Mouse (Mus musculus) intestine, embryonic 16.5 days (tissue): ENCODE measurements around the gene Atp6v1g3. TPM values are rescaled to one million over a fixed set of nuclear protein-coding genes. Genes with fewer than 3 reads are reported as not detected.

Source experiments
- ATAC-seq: fragments of 200-750 bp; cut with Nextera tagmentation; 2 replicates; pipeline ENCODE4 v1.8.0; 2017; ENCODE audit warnings: moderate TSS enrichment, moderate library complexity
- H3K27ac ChIP-seq: fragments of 300-500 bp; sonication (generic); 2 replicates; pipeline ENCODE4 v1.5.1; 2014; ENCODE audit warnings: mild to moderate bottlenecking, low read length
- H3K27me3 ChIP-seq: fragments of 300-500 bp; sonication (generic); replicated peaks from 2 replicates; pipeline ENCODE4 v1.6.1; 2014; ENCODE audit warnings: low read length, control low read depth, mixed read lengths; ENCODE audit not compliant: control insufficient read depth, insufficient read depth
- H3K36me3 ChIP-seq: fragments of 300-500 bp; sonication (generic); 2 replicates; pipeline ENCODE4 v1.6.1; 2014; ENCODE audit warnings: low read length, control low read depth; ENCODE audit not compliant: control insufficient read depth, insufficient read depth
- H3K4me1 ChIP-seq: fragments of 300-500 bp; sonication (generic); 2 replicates; pipeline ENCODE4 v1.6.1; 2014; ENCODE audit warnings: low read length, control low read depth, mixed read lengths; ENCODE audit not compliant: control insufficient read depth, insufficient read depth
- H3K4me2 ChIP-seq: fragments of 300-500 bp; sonication (generic); 2 replicates; pipeline ENCODE4 v1.6.1; 2014; ENCODE audit warnings: low read depth, low read length, control low read depth
- H3K4me3 ChIP-seq: fragments of 300-500 bp; sonication (generic); 2 replicates; pipeline ENCODE4 v1.5.1; 2014; ENCODE audit warnings: mild to moderate bottlenecking, low read length
- H3K9ac ChIP-seq: fragments of 300-500 bp; sonication (generic); 2 replicates; pipeline ENCODE4 v1.6.1; 2014; ENCODE audit warnings: low read depth, low read length
- H3K9me3 ChIP-seq: fragments of 300-500 bp; sonication (generic); 2 replicates; pipeline ENCODE4 v1.6.1; 2016; ENCODE audit warnings: low read length, control low read depth; ENCODE audit not compliant: control insufficient read depth
- WGBS: fragments of 180-500 bp; shearing (Covaris S2); extraction: QIAGEN DNeasy Blood & Tissue Kit; methylation state at CpG from one replicate; pipeline ENCODE4 v1.1.7; 2014; 5-methylcytosine and 5-hydroxymethylcytosine counted together
- polyA plus RNA-seq: library from polyadenylated mRNA; unstranded; fragments of >200 nt; fragmentation: Nextera tagmentation; extraction: Ambion mirVana; gene quantifications from 2 replicates; pipeline ENCODE4 v1.2.1, GENCODE M21; 2015

The Atp6v1g3 gene
- not detected in 2 replicates for polyA plus RNA-seq

DNA sequence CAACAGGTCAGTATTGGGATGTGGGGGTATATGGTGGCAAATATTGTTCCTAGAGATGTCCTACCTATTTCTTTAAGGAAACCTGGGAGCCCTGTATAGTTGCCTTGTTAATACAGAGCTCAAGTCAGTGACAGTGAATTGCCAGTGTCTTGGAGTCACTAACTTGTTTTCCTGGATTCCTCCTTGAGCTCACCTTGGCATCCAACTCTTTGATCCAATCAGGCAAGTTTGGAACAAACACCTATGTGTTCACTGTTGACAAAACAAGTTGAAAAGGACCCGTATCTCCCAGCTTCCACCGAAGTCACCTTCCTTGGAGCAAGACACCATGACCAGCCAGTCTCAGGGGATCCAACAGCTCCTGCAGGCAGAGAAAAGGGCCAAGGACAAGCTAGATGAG is at the start of gene Atp6v1g3:
TSS of gene Atp6v1g3 (plus strand) at position 301 of the 400 bp plus-strand sequence.
- 93% methylated on average over 2 of the region's 2 CpGs for WGBS
- no peaks in the 10 kb centered on the region for H3K4me1 ChIP-seq
- H3K4me2 ChIP-seq, result no peak within 1 kb of the TSS
- H3K9ac ChIP-seq, result no peak within 1 kb of the TSS
- H3K36me3 ChIP-seq, result no peaks in the 10 kb centered on the region
- H3K27me3 ChIP-seq, result no peaks in the 10 kb centered on the region
- no peak within 1 kb of the TSS for H3K4me3 ChIP-seq
- ATAC-seq, result no peak
- H3K9me3 ChIP-seq, result no peaks in the 10 kb centered on the region
- no peak within 1 kb of the TSS for H3K27ac ChIP-seq

DNA sequence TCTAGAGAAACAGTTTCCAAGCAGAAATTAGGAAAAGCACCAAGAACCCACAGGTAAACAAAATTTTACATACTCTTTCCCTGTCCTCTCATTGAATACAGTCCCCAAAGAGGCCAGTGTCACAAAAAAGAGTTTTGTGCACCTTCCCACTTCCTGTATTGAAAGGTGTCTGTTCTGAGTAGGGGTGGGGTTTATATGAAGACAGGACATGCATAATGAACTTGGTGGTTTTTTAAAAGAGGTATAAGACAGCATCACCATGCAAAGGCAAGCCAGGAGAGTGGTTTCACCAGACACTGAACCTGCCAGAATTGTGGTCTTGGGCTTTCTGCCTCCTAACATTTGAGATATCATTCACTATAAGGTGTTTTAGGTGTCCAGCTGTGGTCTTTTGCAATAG is 40.5 kb upstream of the Atp6v1g3 start:
- Histone ChIP-seq H3K36me3 (no peaks in the 10 kb centered on the region), H3K9me3 (no peaks in the 10 kb centered on the region), H3K27me3 (no peaks in the 10 kb centered on the region), H3K4me1 (no peaks in the 10 kb centered on the region), H3K27ac (no peak overlapping the region), H3K9ac (no peak overlapping the region), H3K4me2 (no peak overlapping the region), H3K4me3 (no peak overlapping the region)
- no peak for ATAC-seq

- Histone ChIP-seq H3K27ac (no peak overlapping the region), H3K9me3 (no peaks in the 10 kb centered on the region), H3K4me1 (no peaks in the 10 kb centered on the region), H3K27me3 (no peaks in the 10 kb centered on the region), H3K4me2 (no peak overlapping the region), H3K36me3 (no peaks in the 10 kb centered on the region), H3K4me3 (no peak overlapping the region), H3K9ac (no peak overlapping the region)
- WGBS, result 87% methylated on average over 2 of the region's 2 CpGs
- ATAC-seq, result no peak
Observed at GRCm38 (mm10) chr1:138237252-138237651, 36.3 kb upstream of the Atp6v1g3 start.

- H3K9me3 ChIP-seq, result no peaks in the 10 kb centered on the region
- no peak overlapping the region for H3K4me3 ChIP-seq
- 0 out of 2 replicates have a peak, but pooled peaks have one; percentile 46 for ATAC-seq
- no peaks in the 10 kb centered on the region for H3K27me3 ChIP-seq
- no peaks in the 10 kb centered on the region for H3K4me1 ChIP-seq
- H3K36me3 ChIP-seq, result no peaks in the 10 kb centered on the region
- no peak overlapping the region for H3K4me2 ChIP-seq
- 47% methylated on average over 5 of the region's 5 CpGs for WGBS
- H3K9ac ChIP-seq, result no peak overlapping the region
- H3K27ac ChIP-seq, result no peak overlapping the region
Observed at GRCm38 (mm10) chr1:138243947-138244346, 29.6 kb upstream of the Atp6v1g3 start.

DNA sequence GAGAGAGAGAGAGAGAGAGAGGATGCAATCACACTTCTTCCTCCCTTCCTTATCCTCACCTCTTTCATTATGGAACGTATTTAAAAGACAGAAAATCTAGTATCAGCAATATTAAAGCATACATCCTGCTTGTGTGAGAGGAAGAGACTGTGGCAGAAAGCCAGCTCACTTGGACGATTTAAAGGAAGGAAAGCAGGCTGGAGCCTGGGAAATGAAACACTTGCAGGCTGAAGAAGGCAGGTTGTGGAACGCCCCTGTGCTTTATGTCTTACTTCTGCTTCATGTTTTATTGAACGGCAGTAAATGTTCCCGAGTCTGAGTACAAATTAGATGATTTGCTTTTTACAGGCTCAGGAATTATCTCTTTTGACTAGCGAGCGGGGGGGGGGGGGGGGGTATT is 29.1 kb upstream of the Atp6v1g3 start:
- Histone ChIP-seq H3K9me3 (no peaks in the 10 kb centered on the region), H3K36me3 (no peaks in the 10 kb centered on the region), H3K4me1 (no peaks in the 10 kb centered on the region), H3K9ac (no peak overlapping the region), H3K4me2 (0 out of 2 replicates have a peak overlapping the region, but pooled peaks have one; percentile 12), H3K27ac (no peak overlapping the region), H3K4me3 (no peak overlapping the region), H3K27me3 (no peaks in the 10 kb centered on the region)
- ATAC-seq, result peak; percentile 83
- 20% methylated on average over 7 of the region's 7 CpGs for WGBS

DNA sequence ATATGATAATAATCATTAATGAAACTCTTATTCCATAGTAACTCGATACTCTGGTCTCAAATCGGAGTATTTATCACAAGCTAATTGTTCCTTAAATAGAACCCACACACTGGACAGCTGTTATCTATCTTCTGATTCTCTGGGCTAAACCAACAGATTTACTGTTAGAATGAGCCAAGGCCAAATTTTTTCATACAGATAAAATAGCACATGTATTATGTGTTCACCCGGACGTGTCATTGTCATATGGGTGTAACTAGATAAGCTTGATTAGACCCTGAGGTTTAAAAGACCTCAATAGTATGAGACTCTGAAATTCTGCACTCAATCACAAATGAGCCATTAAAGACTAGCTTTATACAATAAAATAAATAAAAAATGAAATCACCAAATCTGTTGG is 28.4 kb upstream of the Atp6v1g3 start:
- no peaks in the 10 kb centered on the region for H3K36me3 ChIP-seq
- ATAC-seq, result peak; percentile 46
- no peak overlapping the region for H3K27ac ChIP-seq
- H3K9ac ChIP-seq, result no peak overlapping the region
- no peaks in the 10 kb centered on the region for H3K4me1 ChIP-seq
- H3K27me3 ChIP-seq, result no peaks in the 10 kb centered on the region
- no peak overlapping the region for H3K4me3 ChIP-seq
- WGBS, result 26% methylated on average over 4 of the region's 4 CpGs
- H3K9me3 ChIP-seq, result no peaks in the 10 kb centered on the region
- H3K4me2 ChIP-seq, result no peak overlapping the region

- no peak for ATAC-seq
Observed at GRCm38 (mm10) chr1:138245533-138245932, 28.0 kb upstream of the Atp6v1g3 start.

DNA sequence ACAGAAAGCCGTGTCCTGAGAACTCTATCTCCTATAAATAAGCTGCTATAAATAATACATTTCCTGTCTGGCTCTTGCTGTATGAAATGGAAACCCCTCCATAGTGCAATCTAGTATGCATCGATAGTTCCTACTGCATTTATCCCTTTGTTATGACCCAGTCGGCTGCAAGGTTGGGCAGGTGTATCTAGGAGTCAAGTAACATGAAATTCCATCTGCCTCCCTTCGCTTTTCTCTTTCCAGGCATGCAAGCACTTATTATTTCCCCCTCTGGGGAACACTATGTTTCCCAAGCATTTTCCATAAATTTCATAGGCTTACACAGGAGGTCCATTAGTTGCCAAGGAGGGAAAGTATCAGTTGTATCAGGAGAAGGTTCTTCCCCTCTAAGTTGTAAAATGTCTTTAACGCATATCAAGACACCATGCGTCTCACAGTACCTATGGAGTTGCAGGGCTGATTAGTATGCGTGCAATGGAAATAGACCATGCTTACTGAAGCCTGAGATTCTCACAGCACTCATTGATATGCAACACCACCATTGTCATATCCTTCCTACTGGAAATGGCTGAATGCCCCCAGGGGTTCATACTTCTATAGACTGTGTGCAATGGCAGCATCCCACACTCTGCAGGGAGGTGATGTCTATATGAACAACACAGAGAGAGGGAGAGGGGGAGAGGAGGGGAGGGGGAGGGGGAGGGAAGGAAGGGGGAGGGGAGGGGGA is 26.9 kb upstream of the Atp6v1g3 start:
- Histone ChIP-seq H3K4me2 (no peak overlapping the region), H3K27ac (no peak overlapping the region), H3K9ac (no peak overlapping the region), H3K4me3 (no peak overlapping the region), H3K27me3 (no peaks in the 10 kb centered on the region), H3K4me1 (no peaks in the 10 kb centered on the region), H3K36me3 (no peaks in the 10 kb centered on the region), H3K9me3 (no peaks in the 10 kb centered on the region)
- 73% methylated on average over 7 of the region's 7 CpGs for WGBS
- no peak for ATAC-seq

More at GRCm38 (mm10) chr1:138245533-138245932, 28.0 kb upstream of the Atp6v1g3 start:
- Histone ChIP-seq H3K9me3 (no peaks in the 10 kb centered on the region), H3K4me2 (no peak overlapping the region), H3K4me1 (no peaks in the 10 kb centered on the region), H3K36me3 (no peaks in the 10 kb centered on the region), H3K27ac (no peak overlapping the region), H3K4me3 (no peak overlapping the region), H3K27me3 (no peaks in the 10 kb centered on the region), H3K9ac (no peak overlapping the region)
- 74% methylated on average over 3 of the region's 3 CpGs for WGBS

DNA sequence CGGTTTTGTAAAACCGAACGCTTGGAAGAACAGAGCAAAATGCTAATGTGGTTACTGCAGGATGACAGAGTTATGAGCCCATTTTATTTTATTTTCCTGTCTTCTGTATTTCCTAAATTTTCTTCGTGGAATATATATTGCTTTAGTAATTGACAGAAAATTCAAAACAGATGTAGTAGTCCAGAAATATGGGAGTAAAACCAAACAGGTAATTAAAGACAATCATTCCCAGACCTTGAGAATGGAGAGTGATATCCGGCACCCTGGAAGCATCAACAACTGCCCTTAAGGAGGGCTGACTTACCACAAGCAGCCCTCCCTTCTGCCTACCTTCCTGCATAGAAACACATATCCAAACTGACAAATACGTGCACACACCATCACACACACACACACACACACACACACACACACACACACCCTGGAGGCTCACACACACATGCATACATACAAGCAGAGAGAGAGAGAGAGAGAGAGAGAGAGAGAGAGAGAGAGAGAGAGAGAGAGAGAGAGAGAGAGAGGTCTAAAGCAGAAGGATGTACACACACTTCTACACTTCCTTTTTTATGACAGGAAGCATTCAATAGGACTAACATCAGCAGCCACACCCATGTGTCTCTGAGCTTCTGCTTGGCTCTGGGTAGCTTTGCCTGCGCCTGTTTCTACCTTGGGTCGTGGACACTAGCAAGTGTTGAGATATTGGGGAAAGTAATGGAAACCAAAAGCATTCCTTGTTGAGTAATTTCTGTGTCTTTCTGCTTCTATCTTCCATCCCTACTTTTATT is 25.6 kb upstream of the Atp6v1g3 start:
- Histone ChIP-seq H3K36me3 (no peaks in the 10 kb centered on the region), H3K4me1 (no peaks in the 10 kb centered on the region), H3K27me3 (no peaks in the 10 kb centered on the region), H3K9me3 (no peaks in the 10 kb centered on the region), H3K4me3 (no peak overlapping the region), H3K27ac (no peak overlapping the region), H3K9ac (no peak overlapping the region), H3K4me2 (no peak overlapping the region)
- ATAC-seq, result no peak
- 83% methylated on average over 8 of the region's 8 CpGs for whole genome bisulfite sequencing
